Mouse (Mus musculus) stomach, embryonic 14.5 days (tissue): ENCODE data around the gene Prr36. TPM values are rescaled to one million over a fixed set of nuclear protein-coding genes. Genes with fewer than 3 reads are reported as not detected.
A peak's percentile ranks its signal among the peaks of the same experiment; 100 is the strongest.
"Not testable (repeated sequence)": the region's sequence is repeated elsewhere in the genome, so short reads cannot be mapped to it uniquely, and the experiment has no call there.

Source experiments
- ATAC-seq: fragments of 200-750 bp; cut with Nextera tagmentation; 2 replicates; pipeline ENCODE4 v1.8.0; 2017; ENCODE audit warnings: low read depth, moderate TSS enrichment; ENCODE audit not compliant: insufficient number of reproducible peaks, insufficient read depth, low FRiP score
- H3K27ac ChIP-seq: fragments of 300-500 bp; sonication (generic); 2 replicates; pipeline ENCODE4 v1.5.1; 2014; ENCODE audit warnings: mild to moderate bottlenecking, low read length, moderate library complexity, mixed read lengths
- H3K27me3 ChIP-seq: fragments of 300-500 bp; sonication (generic); 2 replicates; pipeline ENCODE4 v1.6.1; 2014; ENCODE audit warnings: low read length, control low read depth, mixed read lengths; ENCODE audit not compliant: control insufficient read depth, insufficient read depth
- H3K36me3 ChIP-seq: fragments of 300-500 bp; sonication (generic); 2 replicates; pipeline ENCODE4 v1.6.1; 2014; ENCODE audit warnings: mild to moderate bottlenecking, control low read depth, low read length, moderate library complexity, mixed read lengths; ENCODE audit not compliant: control insufficient read depth, insufficient read depth
- H3K4me1 ChIP-seq: fragments of 300-500 bp; sonication (generic); 2 replicates; pipeline ENCODE4 v1.6.1; 2014; ENCODE audit warnings: low read length, control low read depth, mixed read lengths; ENCODE audit not compliant: control insufficient read depth, insufficient read depth
- H3K4me2 ChIP-seq: fragments of 300-500 bp; sonication (generic); replicated peaks from 2 replicates; pipeline ENCODE4 v1.6.1; 2014; ENCODE audit warnings: low read depth, low read length, control low read depth
- H3K4me3 ChIP-seq: fragments of 300-500 bp; sonication (generic); 2 replicates; pipeline ENCODE4 v1.5.1; 2014; ENCODE audit warnings: low read depth, low read length, control low read depth
- H3K9ac ChIP-seq: fragments of 300-500 bp; sonication (generic); replicated peaks from 2 replicates; pipeline ENCODE4 v1.6.1; 2014; ENCODE audit warnings: low read depth, mild to moderate bottlenecking, control low read depth, low read length, moderate library complexity, mixed read lengths
- H3K9me3 ChIP-seq: fragments of 300-500 bp; sonication (generic); 2 replicates; pipeline ENCODE4 v1.6.1; 2016; ENCODE audit warnings: low read depth, low read length, control low read depth; ENCODE audit not compliant: control insufficient read depth
- WGBS: fragments of 180-500 bp; shearing (Covaris S2); extraction: QIAGEN DNeasy Blood & Tissue Kit; methylation state at CpG from one replicate; pipeline ENCODE4 v1.1.7; 2014; 5-methylcytosine and 5-hydroxymethylcytosine counted together
- polyA plus RNA-seq: library from polyadenylated mRNA; unstranded; fragments of >200 nt; fragmentation: Nextera tagmentation; extraction: Ambion mirVana; gene quantifications from 2 replicates; pipeline ENCODE4 v1.2.1, GENCODE M21; 2014

Gene Prr36
- polyA plus RNA-seq, 1 experiment from 2014 or later = 8.9 TPM

DNA sequence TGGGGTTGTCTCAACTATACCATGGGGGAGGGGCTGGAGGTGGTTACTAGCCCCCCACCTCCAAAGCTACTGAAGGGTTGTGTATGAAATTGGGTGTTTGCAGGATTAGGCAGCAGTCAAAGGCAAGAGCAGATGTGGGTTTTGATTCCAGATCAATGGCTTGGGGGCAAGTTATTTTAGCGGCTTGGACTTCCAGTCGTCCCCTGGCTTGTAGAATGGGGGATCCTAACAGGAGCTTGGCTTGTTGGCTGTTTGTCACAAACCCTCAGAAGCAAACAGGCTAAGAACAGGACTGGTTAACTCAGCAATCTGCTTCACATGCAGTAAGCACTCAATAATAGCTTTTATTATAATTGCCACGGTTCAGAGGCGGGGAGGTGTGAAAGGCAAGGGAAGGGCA is 40.1 kb upstream of the Prr36 start:
- H3K9ac ChIP-seq = no peak overlapping the region
- peaks cover 42% of the 10 kb centered on the region for H3K36me3 ChIP-seq
- peak overlapping the region; percentile 76 for H3K4me2 ChIP-seq
- no peak overlapping the region for H3K27ac ChIP-seq
- H3K4me3 ChIP-seq = peak overlapping the region; percentile 76; the same call in 1 of the 2 replicates
- H3K4me1 ChIP-seq = peaks cover 22% of the 10 kb centered on the region; the same call in 1 of the 2 replicates
- no peaks in the 10 kb centered on the region for H3K9me3 ChIP-seq
- no peak for ATAC-seq
- no peaks in the 10 kb centered on the region for H3K27me3 ChIP-seq
- 78% methylated on average over 4 of the region's 4 CpGs for WGBS

DNA sequence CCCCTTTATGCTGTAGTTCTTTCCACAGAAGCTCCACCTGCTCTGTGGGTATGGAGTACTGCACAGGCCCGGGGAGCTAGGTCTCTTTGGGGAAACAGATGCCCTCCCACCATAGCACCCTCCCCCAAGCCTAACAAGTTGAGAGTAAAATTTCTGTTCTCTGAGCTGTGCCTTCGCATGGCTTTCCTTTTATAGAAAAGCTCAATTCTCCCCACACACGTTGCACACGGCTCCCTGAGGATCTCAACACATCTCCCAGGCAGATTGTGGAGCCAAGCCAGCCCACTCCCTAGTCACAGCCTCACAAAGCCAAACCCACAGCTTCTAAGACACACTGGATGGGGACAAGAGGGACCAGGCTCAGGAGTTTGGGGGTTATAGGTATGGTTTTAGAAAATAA is 39.7 kb upstream of the Prr36 start:
- 64% methylated on average over 4 of the region's 4 CpGs for WGBS

DNA sequence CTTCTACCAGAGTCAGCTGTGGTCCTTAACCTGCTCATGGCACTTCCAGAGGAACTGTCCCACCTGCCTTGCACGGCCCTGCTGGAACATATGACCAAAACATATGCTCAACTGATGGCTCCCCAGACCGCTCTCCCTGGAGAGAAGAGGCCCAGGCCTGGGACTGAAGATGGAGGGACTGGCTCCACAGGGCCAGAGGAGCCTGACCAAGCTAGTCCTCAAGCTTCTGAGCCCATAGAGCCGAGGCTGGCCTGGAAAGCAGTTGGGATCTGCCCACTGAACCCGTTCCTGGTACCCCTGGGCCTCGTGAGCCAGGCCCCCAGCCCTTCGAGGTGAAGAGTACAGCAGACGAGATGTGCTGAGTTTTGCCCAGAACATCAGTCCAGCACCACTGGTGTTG is 38.2 kb upstream of the Prr36 start:
- H3K9ac ChIP-seq, ATAC-seq, H3K9me3 ChIP-seq, H3K27me3 ChIP-seq, H3K27ac ChIP-seq, H3K4me2 ChIP-seq, H3K4me3 ChIP-seq: not testable (repeated sequence)
- 83% methylated on average over 7 of the region's 7 CpGs for WGBS
- H3K4me1 ChIP-seq = peaks cover 27% of the 10 kb centered on the region; the same call in 1 of the 2 replicates
- H3K36me3 ChIP-seq = peaks cover 31% of the 10 kb centered on the region

More for the DNA sequence above, 39.7 kb upstream of the Prr36 start:
- peaks cover 24% of the 10 kb centered on the region; the same call in 1 of the 2 replicates for H3K4me1 ChIP-seq
- H3K9me3 ChIP-seq = no peaks in the 10 kb centered on the region
- no peak for ATAC-seq
- no peaks in the 10 kb centered on the region for H3K27me3 ChIP-seq
- H3K27ac ChIP-seq = peak overlapping the region; percentile 72; the same call in 1 of the 2 replicates
- H3K36me3 ChIP-seq = peaks cover 38% of the 10 kb centered on the region
- no peak overlapping the region for H3K4me3 ChIP-seq
- H3K9ac ChIP-seq = no peak overlapping the region
- H3K4me2 ChIP-seq = peak overlapping the region; percentile 76; the same call in 1 of the 2 replicates

DNA sequence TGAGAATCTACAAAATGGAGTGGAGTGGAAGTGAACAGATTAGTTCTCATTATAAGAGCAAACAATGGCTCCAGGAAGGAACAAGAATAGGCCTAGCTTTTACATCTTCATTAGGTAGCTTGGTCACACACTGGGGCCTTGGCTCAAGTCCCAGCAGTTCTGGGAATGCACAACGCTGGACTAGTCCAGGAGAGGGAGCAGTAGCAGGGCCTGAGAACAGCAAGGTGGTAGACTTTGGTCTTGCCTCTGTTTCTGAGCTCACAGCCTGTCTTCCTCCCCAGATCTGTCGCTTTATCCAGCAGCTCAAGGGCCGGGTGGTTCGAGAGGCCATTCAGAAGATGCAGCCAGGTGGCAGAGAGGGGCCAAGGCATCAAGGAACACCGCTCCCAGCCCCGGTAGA is 36.7 kb upstream of the Prr36 start:
- Histone ChIP-seq H3K9ac (no peak overlapping the region), H3K4me3 (peak overlapping the region; percentile 56), H3K27me3 (no peaks in the 10 kb centered on the region), H3K4me2 (peak overlapping the region; percentile 67), H3K27ac (peak overlapping the region; percentile 55; the same call in 1 of the 2 replicates), H3K4me1 (peaks cover 22% of the 10 kb centered on the region; the same call in 1 of the 2 replicates), H3K36me3 (peaks cover 31% of the 10 kb centered on the region), H3K9me3 (no peaks in the 10 kb centered on the region)
- ATAC-seq = no peak
- WGBS = 66% methylated on average over 6 of the region's 6 CpGs

DNA sequence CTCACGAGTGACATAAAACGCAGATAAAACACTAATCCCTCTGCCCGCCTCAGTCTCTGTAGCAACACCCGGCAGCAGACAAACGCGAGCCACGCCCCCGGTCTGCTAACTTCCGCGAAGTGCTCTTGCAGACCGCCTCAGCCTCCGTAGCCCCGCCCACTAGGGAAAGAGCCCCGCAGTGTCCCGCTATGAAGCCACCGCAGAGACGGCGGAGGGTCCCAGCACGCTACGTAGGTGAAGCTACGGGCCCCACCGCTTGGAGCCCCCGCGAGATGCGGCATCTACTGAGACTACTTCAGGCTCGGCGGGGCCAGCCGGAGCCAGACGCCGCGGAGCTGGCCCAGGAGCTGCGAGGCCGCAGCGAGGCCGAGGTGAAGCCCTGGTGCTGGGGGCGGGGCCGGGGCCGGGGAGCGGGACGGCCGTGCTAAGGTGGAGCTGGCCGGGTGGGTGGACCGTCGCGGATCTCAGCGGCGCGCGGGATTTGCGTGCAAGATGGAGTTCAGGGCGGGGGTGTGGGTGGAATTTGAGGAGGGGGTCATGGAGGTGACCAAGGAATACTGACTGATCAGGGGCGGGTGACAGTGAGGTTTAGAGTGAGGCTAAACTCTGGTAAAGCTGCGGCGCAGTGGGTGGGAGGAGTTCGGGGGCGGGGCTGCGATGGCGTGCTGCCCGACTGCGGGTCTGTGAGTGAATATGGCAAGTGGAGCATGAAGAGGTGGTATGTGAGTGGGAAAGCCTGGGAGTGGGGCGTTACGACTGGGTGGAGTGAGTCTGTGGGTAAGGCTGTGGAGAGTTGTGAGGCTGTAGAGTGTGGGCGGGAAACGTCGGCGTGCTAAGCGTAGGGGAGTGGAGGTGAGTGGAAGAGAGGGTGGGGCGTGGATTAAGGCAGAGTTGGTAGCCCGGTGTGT is 35.9 kb upstream of the Prr36 start, which contains the start of gene Snapc2:
Gene Snapc2, plus strand, starts transcription at position 147 of the 908 bp plus-strand sequence.
- H3K36me3 ChIP-seq = peaks cover 32% of the 10 kb centered on the region
- peak within 1 kb of the TSS; percentile 74 for H3K27ac ChIP-seq
- peak within 1 kb of the TSS; percentile 61 for H3K9ac ChIP-seq
- WGBS = under 1% methylated on average over 69 of the region's 69 CpGs
- H3K4me2 ChIP-seq = peak within 1 kb of the TSS; percentile 67
- no peaks in the 10 kb centered on the region for H3K27me3 ChIP-seq
- peaks cover 22% of the 10 kb centered on the region; the same call in 1 of the 2 replicates for H3K4me1 ChIP-seq
- H3K4me3 ChIP-seq = peak within 1 kb of the TSS; percentile 56
- ATAC-seq = peak; percentile 90
- no peaks in the 10 kb centered on the region for H3K9me3 ChIP-seq

DNA sequence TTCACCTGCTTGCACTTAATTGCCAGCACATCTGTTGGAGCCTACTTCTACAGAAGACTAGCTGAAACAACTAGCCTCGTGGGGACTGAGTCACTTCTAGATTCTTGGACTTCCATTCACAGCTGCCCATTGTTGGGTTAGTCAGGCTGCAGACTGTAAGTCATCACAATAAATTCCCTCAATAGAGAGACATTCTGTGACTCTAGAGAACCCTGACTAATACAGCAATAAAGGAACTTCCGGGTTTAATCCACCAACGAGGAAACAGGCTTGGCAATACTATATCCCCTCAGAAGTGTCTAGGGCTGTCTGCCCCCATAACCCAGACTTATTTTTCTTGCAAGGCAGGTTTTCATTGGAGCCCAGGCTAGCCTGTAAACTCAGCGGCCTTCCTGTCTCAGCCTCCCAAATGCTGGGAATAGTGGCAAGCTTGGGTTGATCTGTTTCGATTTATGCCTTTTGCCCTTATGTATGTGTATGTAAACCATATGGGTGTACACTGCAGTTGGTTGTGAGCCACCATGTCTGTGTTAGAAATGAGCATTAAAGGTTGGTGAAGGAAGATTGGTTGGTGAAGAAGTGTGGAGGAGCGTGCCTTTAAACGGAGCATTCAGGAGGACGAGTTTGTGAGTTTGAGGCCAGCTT is 35.0 kb upstream of the Prr36 start:
- ATAC-seq = no peak
- Histone ChIP-seq H3K4me1 (peaks cover 17% of the 10 kb centered on the region; the same call in 1 of the 2 replicates), H3K4me3 (peak overlapping the region; percentile 56), H3K27ac (peak overlapping the region; percentile 74), H3K9ac (peak overlapping the region; percentile 61), H3K27me3 (no peaks in the 10 kb centered on the region), H3K9me3 (no peaks in the 10 kb centered on the region), H3K4me2 (peak overlapping the region; percentile 67), H3K36me3 (peaks cover 42% of the 10 kb centered on the region)
- 44% methylated on average over 8 of the region's 8 CpGs for WGBS

DNA sequence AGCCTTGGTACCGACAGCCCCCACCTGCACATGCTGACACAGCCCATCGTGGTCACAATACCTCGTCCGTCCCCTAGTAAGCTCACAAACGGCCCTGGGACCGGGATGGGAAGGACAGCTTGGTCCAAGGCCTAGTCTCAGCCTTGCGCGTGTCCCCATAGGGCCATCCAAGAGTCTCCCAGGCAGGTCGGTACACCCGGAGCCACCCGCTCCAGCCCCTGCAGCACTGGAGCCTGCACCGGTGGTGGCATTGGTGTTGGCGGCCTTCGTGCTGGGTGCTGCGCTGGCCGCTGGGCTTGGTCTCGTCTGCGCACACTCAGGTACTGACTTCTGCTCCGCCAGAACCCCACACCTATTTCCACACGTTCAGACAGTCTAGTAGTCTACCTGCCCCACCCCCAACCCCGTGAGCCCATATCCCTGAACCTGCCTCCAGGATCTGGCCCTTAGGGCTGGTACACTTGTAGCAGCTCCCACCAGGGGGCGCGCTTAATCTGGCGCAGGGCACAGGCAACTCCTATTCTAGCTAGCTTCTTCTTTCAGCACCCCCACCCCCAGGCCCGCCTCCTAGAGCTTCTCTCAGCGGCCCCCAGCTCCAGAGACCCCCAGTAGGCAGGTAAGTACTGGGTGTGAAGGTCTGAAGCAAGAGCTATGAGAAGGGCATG is 33.2 kb upstream of the Prr36 start:
- Histone ChIP-seq H3K4me1 (peaks cover 17% of the 10 kb centered on the region; the same call in 1 of the 2 replicates), H3K9me3 (no peaks in the 10 kb centered on the region), H3K9ac (no peak overlapping the region), H3K27ac (no peak overlapping the region), H3K36me3 (peaks cover 46% of the 10 kb centered on the region), H3K4me2 (no peak overlapping the region), H3K4me3 (no peak overlapping the region), H3K27me3 (no peaks in the 10 kb centered on the region)
- peak; percentile 7; the same call in 1 of the 2 replicates for ATAC-seq
- 39% methylated on average over 26 of the region's 26 CpGs for WGBS

DNA sequence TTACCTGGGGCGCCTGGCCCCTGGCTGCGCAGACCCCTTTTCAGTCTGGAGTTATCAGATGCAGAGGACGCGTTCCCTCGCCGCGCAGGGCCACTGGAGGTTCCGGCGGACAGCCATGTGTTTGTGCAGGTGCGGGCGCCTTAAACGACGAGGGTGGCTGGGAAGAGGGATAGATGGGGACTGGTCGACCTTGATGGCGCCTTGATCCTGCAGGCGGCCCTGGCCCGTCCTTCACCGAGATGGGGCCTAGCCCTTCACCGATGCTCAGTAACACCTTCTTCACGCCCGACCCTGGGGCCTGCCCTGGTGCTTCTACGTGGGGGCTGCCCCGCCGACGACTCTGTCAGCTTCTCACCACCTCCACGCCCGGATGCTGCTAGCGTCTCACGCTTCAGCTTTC is 32.0 kb upstream of the Prr36 start:
- peaks cover 46% of the 10 kb centered on the region for H3K36me3 ChIP-seq
- 10% methylated on average over 29 of the region's 29 CpGs for WGBS
- no peak overlapping the region for H3K4me3 ChIP-seq
- H3K9me3 ChIP-seq = no peaks in the 10 kb centered on the region
- peaks cover 15% of the 10 kb centered on the region; the same call in 1 of the 2 replicates for H3K4me1 ChIP-seq
- no peaks in the 10 kb centered on the region for H3K27me3 ChIP-seq
- 0 out of 2 replicates have a peak overlapping the region, but pooled peaks have one; percentile 7 for H3K4me2 ChIP-seq
- no peak overlapping the region; the same call in 1 of the 2 replicates for H3K27ac ChIP-seq
- no peak overlapping the region for H3K9ac ChIP-seq
- ATAC-seq = no peak
